Mouse (Mus musculus) limb, embryonic 14.5 days (tissue): ENCODE results near the gene Smad5. TPM values are rescaled to one million over a fixed set of nuclear protein-coding genes. Genes with fewer than 3 reads are reported as not detected.

Source experiments
- ATAC-seq: fragments of 200-750 bp; cut with Nextera tagmentation; 2 replicates; pipeline ENCODE4 v1.8.0; 2017; ENCODE audit warnings: low read depth, moderate number of reproducible peaks, moderate TSS enrichment; ENCODE audit not compliant: low FRiP score
- DNase-seq: peaks from one replicate; pipeline ENCODE4 v3.0.0-alpha.2; 2015; ENCODE audit warnings: low spot score
- H3K27ac ChIP-seq: fragments of 300-500 bp; sonication (generic); replicated peaks from 2 replicates; pipeline ENCODE4 v1.5.1; 2014; ENCODE audit warnings: low read depth, mild to moderate bottlenecking, low read length, moderate library complexity, mixed read lengths
- H3K27me3 ChIP-seq: fragments of 300-500 bp; sonication (generic); 2 replicates; pipeline ENCODE4 v1.6.1; 2014; ENCODE audit warnings: low read length, mixed read lengths; ENCODE audit not compliant: control insufficient read depth, insufficient read depth
- H3K36me3 ChIP-seq: fragments of 300-500 bp; sonication (generic); 2 replicates; pipeline ENCODE4 v1.6.1; 2014; ENCODE audit warnings: mild to moderate bottlenecking, low read length, moderate library complexity, mixed read lengths; ENCODE audit not compliant: control insufficient read depth, insufficient read depth
- H3K4me1 ChIP-seq: fragments of 300-500 bp; sonication (generic); 2 replicates; pipeline ENCODE4 v1.6.1; 2014; ENCODE audit warnings: antibody characterized with exemption, low read length, mixed read lengths; ENCODE audit not compliant: control insufficient read depth, insufficient read depth
- H3K4me2 ChIP-seq: fragments of 300-500 bp; sonication (generic); replicated peaks from 2 replicates; pipeline ENCODE4 v1.6.1; 2014; ENCODE audit warnings: low read depth, mild to moderate bottlenecking, low read length, moderate library complexity; ENCODE audit not compliant: severe bottlenecking
- H3K4me3 ChIP-seq: fragments of 300-500 bp; sonication (generic); replicated peaks from 2 replicates; pipeline ENCODE4 v1.5.1; 2014; ENCODE audit warnings: low read length
- H3K9ac ChIP-seq: fragments of 300-500 bp; sonication (generic); 2 replicates; pipeline ENCODE4 v1.6.1; 2014; ENCODE audit warnings: mild to moderate bottlenecking, low read depth, low read length, moderate library complexity; ENCODE audit not compliant: severe bottlenecking
- H3K9me3 ChIP-seq: fragments of 300-500 bp; sonication (generic); 2 replicates; pipeline ENCODE4 v1.6.1; 2016; ENCODE audit warnings: low read length; ENCODE audit not compliant: control insufficient read depth
- POLR2A ChIP-seq: fragments of 200-500 bp; IDR thresholded peaks from 2 replicates; pipeline ENCODE4 v1.8.0; 2012; ENCODE audit warnings: inconsistent platforms, mild to moderate bottlenecking, moderate library complexity, borderline replicate concordance; ENCODE audit not compliant: insufficient read depth, insufficient read length; ENCODE audit errors: extremely low read depth
- WGBS: fragments of 180-500 bp; shearing (Covaris S2); extraction: QIAGEN DNeasy Blood & Tissue Kit; methylation state at CpG from one replicate; pipeline ENCODE4 v1.1.7; 2014; 5-methylcytosine and 5-hydroxymethylcytosine counted together
- polyA plus RNA-seq, 2 experiments: library from polyadenylated mRNA; depleted of rRNA in 1 of 2; stranded (reverse) in 1 of 2; unstranded in 1 of 2; fragments of >200 nt; fragmentation: Nextera tagmentation in 1 of 2; extraction: Ambion mirVana in 1 of 2; gene quantifications; 2 replicates each; pipeline versions ENCODE4 v1.2.1 to v1.2.3; 2012 to 2014

Smad5 gene
- polyA plus RNA-seq, 2 experiments: 48.2 to 58.5 TPM

DNA sequence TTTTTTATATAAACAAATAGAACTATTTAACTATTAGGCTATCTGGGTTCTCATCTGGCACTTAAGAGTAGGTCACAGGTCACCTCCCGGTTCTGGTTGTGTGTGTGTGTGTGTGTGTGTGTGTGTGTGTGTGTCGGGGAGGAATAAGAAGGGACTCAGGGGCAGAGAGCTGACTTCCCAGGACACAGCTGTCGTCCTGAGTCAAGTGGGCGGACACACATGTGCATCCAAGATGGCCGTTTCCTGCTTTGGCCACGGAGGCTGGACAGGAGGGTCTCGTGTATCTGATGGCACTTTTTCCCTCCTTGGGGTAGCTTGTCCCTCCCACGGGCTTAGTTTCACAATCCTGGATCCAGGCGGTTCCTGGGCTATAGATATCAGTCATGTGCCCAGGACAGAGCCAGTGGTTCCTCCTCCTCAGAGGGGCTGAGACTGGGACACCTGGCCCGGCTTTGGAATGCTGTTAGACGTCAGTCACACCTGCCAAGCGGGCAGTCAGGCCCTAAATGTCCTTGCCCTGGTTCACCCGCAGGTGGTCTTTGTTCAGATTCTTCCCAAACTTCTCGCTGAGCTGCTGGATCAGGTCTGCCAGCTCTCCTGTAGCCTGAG is 70.6 kb downstream of the Smad5 start:
- H3K9ac ChIP-seq: no peak overlapping the region
- no peak overlapping the region for H3K27ac ChIP-seq
- 45% methylated on average over 14 of the region's 14 CpGs for WGBS
- DNase-seq: no peak
- no peak for TF ChIP-seq POLR2A
- no peak for ATAC-seq
- no peaks in the 10 kb centered on the region for H3K9me3 ChIP-seq
- H3K4me3 ChIP-seq: no peak overlapping the region
- H3K4me2 ChIP-seq: no peak overlapping the region
- no peaks in the 10 kb centered on the region for H3K27me3 ChIP-seq
- no peaks in the 10 kb centered on the region for H3K4me1 ChIP-seq
- no peaks in the 10 kb centered on the region for H3K36me3 ChIP-seq

DNA sequence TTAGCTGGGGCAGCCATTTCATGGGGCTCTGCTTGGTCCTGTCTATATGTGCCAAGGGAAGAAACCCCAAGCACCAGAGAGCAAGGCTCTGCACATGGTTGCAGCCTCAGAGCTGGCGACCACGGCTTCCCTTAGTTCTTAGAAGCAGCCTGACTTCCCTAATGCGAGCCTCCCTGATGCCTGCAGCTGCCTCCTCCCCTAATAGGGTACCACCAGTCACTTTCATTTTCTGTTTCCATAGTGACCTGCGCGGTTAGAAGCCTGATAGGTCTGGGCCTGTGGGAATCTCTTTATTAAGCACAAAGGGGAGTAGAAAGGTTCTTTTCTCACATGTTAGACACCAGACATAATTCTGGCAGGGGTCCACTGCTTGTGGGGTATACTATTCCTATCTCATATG is 71.5 kb downstream of the Smad5 start:
- no peak for DNase-seq

DNA sequence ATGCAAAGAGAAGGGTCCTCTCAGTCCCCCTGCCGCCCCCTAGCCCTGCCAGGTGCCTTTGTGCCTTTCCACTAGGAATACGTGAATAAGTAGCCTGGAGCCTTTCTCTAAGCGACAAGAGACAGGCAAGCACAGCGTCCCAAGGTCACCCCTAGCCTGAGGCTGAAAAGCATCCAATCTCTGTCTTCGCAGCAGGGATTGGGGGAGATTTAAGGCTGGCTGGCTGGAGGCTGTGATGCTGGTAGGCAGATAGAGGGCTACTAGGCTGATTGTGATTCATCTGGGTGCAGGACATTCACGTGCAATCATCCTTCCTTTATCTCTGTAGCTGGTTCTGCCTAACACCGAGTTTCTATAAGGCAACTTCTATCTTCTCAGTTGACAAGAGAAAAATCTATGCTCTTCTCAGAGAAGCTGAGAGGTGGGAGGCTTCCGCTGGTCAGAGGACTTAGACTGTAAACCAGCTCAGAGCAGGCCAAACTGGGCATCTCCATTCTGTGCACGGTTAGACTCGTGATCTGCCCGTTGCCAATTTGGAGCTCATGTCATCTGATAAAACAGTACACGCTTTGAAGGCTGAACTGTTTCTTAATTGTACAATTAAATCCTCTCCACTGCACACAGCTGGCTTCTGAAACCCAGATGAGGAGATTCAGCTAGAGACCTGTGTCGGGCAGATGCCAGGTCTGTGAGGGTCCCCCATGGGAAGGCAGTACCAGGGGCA is 78.1 kb downstream of the Smad5 start:
- Histone ChIP-seq H3K4me3 (no peak overlapping the region), H3K4me2 (no peak overlapping the region), H3K36me3 (no peaks in the 10 kb centered on the region), H3K27me3 (no peaks in the 10 kb centered on the region), H3K4me1 (no peaks in the 10 kb centered on the region), H3K9me3 (0 out of 2 replicates have a peak, but pooled peaks cover 5% of the 10 kb centered on the region), H3K27ac (no peak overlapping the region), H3K9ac (no peak overlapping the region)
- ATAC-seq (no peak), DNase-seq (no peak)
- no peak for TF ChIP-seq POLR2A
- 71% methylated on average over 13 of the region's 13 CpGs for WGBS

More for the DNA sequence above, 71.5 kb downstream of the Smad5 start:
- 24% methylated on average over 5 of the region's 5 CpGs for WGBS
- Histone ChIP-seq H3K4me1 (no peaks in the 10 kb centered on the region), H3K4me3 (no peak overlapping the region), H3K9me3 (no peaks in the 10 kb centered on the region), H3K9ac (no peak overlapping the region), H3K27ac (no peak overlapping the region), H3K36me3 (no peaks in the 10 kb centered on the region), H3K27me3 (no peaks in the 10 kb centered on the region), H3K4me2 (no peak overlapping the region)
- no peak for TF ChIP-seq POLR2A
- no peak for ATAC-seq

DNA sequence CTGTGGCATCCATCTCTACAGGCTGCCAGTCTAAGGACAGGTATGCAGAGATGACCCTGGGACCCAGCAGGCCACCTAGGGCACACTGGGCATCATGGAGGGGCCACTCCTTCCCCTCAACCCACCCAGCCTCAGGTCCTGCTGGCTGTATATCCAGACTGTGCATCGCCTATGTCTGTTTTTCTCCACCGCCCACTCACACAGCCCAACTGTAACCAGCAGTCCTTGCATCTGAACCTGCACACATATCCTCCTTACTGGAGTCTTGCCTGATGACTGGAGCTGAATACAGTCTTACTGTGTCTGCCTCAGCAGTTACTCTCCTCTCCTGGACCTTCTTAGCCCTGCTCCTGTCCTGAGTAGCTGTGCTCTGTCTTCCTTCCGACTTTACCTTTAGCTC is 78.9 kb downstream of the Smad5 start:
- TF ChIP-seq POLR2A: no peak
- Histone ChIP-seq H3K4me2 (no peak overlapping the region), H3K27ac (no peak overlapping the region), H3K4me1 (no peaks in the 10 kb centered on the region), H3K4me3 (no peak overlapping the region), H3K9ac (no peak overlapping the region), H3K9me3 (0 out of 2 replicates have a peak, but pooled peaks cover 5% of the 10 kb centered on the region), H3K27me3 (no peaks in the 10 kb centered on the region), H3K36me3 (no peaks in the 10 kb centered on the region)
- DNase-seq (no peak), ATAC-seq (no peak)
- WGBS: 82% methylated on average over 3 of the region's 3 CpGs

DNA sequence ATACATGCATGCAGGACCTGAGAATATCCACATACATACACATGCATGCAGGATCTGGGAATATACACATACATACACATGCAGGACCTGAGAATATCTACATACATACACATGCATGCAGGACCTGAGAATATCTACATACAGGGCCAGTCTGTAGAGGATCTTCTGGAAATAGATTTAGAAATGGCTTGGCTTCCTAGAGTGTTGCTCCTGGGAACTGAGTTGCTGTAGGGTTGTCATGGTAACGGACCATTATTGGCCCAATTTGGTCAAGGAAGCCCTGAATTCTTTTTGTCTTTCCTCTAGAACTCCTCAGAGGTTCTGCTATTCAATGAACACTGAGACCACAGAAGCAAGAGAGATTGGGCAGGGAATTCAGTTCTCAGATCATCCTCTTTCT is 79.8 kb downstream of the Smad5 start:
- DNase-seq: no peak
- Histone ChIP-seq H3K4me3 (no peak overlapping the region), H3K36me3 (no peaks in the 10 kb centered on the region), H3K27me3 (no peaks in the 10 kb centered on the region), H3K9ac (no peak overlapping the region), H3K4me1 (no peaks in the 10 kb centered on the region), H3K9me3 (0 out of 2 replicates have a peak, but pooled peaks cover 5% of the 10 kb centered on the region), H3K27ac (no peak overlapping the region), H3K4me2 (no peak overlapping the region)
- TF ChIP-seq POLR2A: no peak
- 92% methylated on average over 1 of the region's 1 CpGs for WGBS
- no peak for ATAC-seq
